Mouse (Mus musculus) neural tube, embryonic 14.5 days (tissue): Measurements from ENCODE around the gene Magix. TPM values are rescaled to one million over a fixed set of nuclear protein-coding genes. Genes with fewer than 3 reads are reported as not detected.

Source experiments
- ATAC-seq: fragments of 200-750 bp; cut with Nextera tagmentation; 2 replicates; pipeline ENCODE4 v1.8.0; 2017; ENCODE audit warnings: low read depth, mild to moderate bottlenecking, moderate TSS enrichment, moderate library complexity
- H3K27ac ChIP-seq: fragments of 300-500 bp; sonication (generic); 2 replicates; pipeline ENCODE4 v1.5.1; 2014; ENCODE audit warnings: low read depth, mild to moderate bottlenecking, control low read depth, low read length, moderate library complexity, mixed read lengths
- H3K27me3 ChIP-seq: fragments of 300-500 bp; sonication (generic); 2 replicates; pipeline ENCODE4 v1.6.1; 2014; ENCODE audit warnings: low read length; ENCODE audit not compliant: control insufficient read depth, insufficient read depth
- H3K36me3 ChIP-seq: fragments of 300-500 bp; sonication (generic); 2 replicates; pipeline ENCODE4 v1.6.1; 2014; ENCODE audit warnings: low read length, mixed read lengths; ENCODE audit not compliant: control insufficient read depth, insufficient read depth
- H3K4me1 ChIP-seq: fragments of 300-500 bp; sonication (generic); 2 replicates; pipeline ENCODE4 v1.6.1; 2014; ENCODE audit warnings: low read length; ENCODE audit not compliant: control insufficient read depth, insufficient read depth
- H3K4me2 ChIP-seq: fragments of 300-500 bp; sonication (generic); 2 replicates; pipeline ENCODE4 v1.6.1; 2014; ENCODE audit warnings: mild to moderate bottlenecking, low read depth, low read length, control low read depth
- H3K4me3 ChIP-seq: fragments of 300-500 bp; sonication (generic); 2 replicates; pipeline ENCODE4 v1.5.1; 2014; ENCODE audit warnings: low read depth, low read length, control low read depth, mixed read lengths
- H3K9ac ChIP-seq: fragments of 300-500 bp; sonication (generic); replicated peaks from 2 replicates; pipeline ENCODE4 v1.6.1; 2014; ENCODE audit warnings: low read depth, mild to moderate bottlenecking, control low read depth, low read length, mixed read lengths
- H3K9me3 ChIP-seq: fragments of 300-500 bp; sonication (generic); 2 replicates; pipeline ENCODE4 v1.6.1; 2016; ENCODE audit warnings: low read length; ENCODE audit not compliant: control insufficient read depth
- WGBS: fragments of 180-500 bp; shearing (Covaris S2); extraction: QIAGEN DNeasy Blood & Tissue Kit; methylation state at CpG from one replicate; pipeline ENCODE4 v1.1.7; 2014; 5-methylcytosine and 5-hydroxymethylcytosine counted together
- polyA plus RNA-seq: library from polyadenylated mRNA; unstranded; fragments of >200 nt; fragmentation: Nextera tagmentation; extraction: Ambion mirVana; gene quantifications from 2 replicates; pipeline ENCODE4 v1.2.1, GENCODE M21; 2014

Gene Magix
- polyA plus RNA-seq, 1 experiment from 2014 or later, result 0.20 TPM

GRCm38 (mm10) chrX:7679405-7680056 is 1.5 kb downstream of the Magix start:
- H3K4me2 ChIP-seq, result peak overlapping the region; percentile 32
- H3K36me3 ChIP-seq, result no peaks in the 10 kb centered on the region
- peak overlapping the region; percentile 7; the same call in 1 of the 2 replicates for H3K4me3 ChIP-seq
- WGBS, result 17% methylated on average over 27 of the region's 27 CpGs
- peak; percentile 94 for ATAC-seq
- H3K27ac ChIP-seq, result no peak overlapping the region
- H3K27me3 ChIP-seq, result no peaks in the 10 kb centered on the region
- no peaks in the 10 kb centered on the region for H3K4me1 ChIP-seq
- no peaks in the 10 kb centered on the region for H3K9me3 ChIP-seq
- no peak overlapping the region for H3K9ac ChIP-seq

- 47% methylated on average over 3 of the region's 3 CpGs for WGBS
- H3K36me3 ChIP-seq, result no peaks in the 10 kb centered on the region
- H3K4me3 ChIP-seq, result no peak overlapping the region
- no peak overlapping the region for H3K9ac ChIP-seq
- H3K27ac ChIP-seq, result no peak overlapping the region
- ATAC-seq, result no peak
- H3K9me3 ChIP-seq, result no peaks in the 10 kb centered on the region
- H3K4me1 ChIP-seq, result no peaks in the 10 kb centered on the region
- no peaks in the 10 kb centered on the region for H3K27me3 ChIP-seq
- no peak overlapping the region for H3K4me2 ChIP-seq
Observed at GRCm38 (mm10) chrX:7678986-7679385, 2.1 kb downstream of the Magix start.

GRCm38 (mm10) chrX:7675001-7675380 is 6.1 kb downstream of the Magix start:
- Histone ChIP-seq H3K27ac (no peak overlapping the region), H3K4me3 (peak overlapping the region; percentile 4; the same call in 1 of the 2 replicates), H3K9me3 (no peaks in the 10 kb centered on the region), H3K4me2 (peak overlapping the region; percentile 27; the same call in 1 of the 2 replicates), H3K4me1 (no peaks in the 10 kb centered on the region), H3K36me3 (no peaks in the 10 kb centered on the region), H3K27me3 (no peaks in the 10 kb centered on the region), H3K9ac (no peak overlapping the region)
- 36% methylated on average over 10 of the region's 10 CpGs for WGBS
- ATAC-seq, result no peak

- H3K9me3 ChIP-seq, result no peaks in the 10 kb centered on the region
- WGBS, result 40% methylated on average over 28 of the region's 28 CpGs
- H3K9ac ChIP-seq, result no peak overlapping the region
- H3K4me3 ChIP-seq, result peak overlapping the region; percentile 4; the same call in 1 of the 2 replicates
- no peaks in the 10 kb centered on the region for H3K36me3 ChIP-seq
- peak overlapping the region; percentile 27; the same call in 1 of the 2 replicates for H3K4me2 ChIP-seq
- no peaks in the 10 kb centered on the region for H3K27me3 ChIP-seq
- no peak overlapping the region for H3K27ac ChIP-seq
- peak; percentile 52; the same call in 1 of the 2 replicates for ATAC-seq
- H3K4me1 ChIP-seq, result no peaks in the 10 kb centered on the region
Observed at GRCm38 (mm10) chrX:7674284-7675000, 6.6 kb downstream of the Magix start.

GRCm38 (mm10) chrX:7673578-7674281 is 7.3 kb downstream of the Magix start:
- no peak for ATAC-seq
- H3K27ac ChIP-seq, result no peak overlapping the region
- no peaks in the 10 kb centered on the region for H3K4me1 ChIP-seq
- H3K9me3 ChIP-seq, result no peaks in the 10 kb centered on the region
- no peak overlapping the region for H3K9ac ChIP-seq
- no peak overlapping the region for H3K4me2 ChIP-seq
- H3K36me3 ChIP-seq, result no peaks in the 10 kb centered on the region
- H3K4me3 ChIP-seq, result no peak overlapping the region
- H3K27me3 ChIP-seq, result no peaks in the 10 kb centered on the region
- 32% methylated on average over 12 of the region's 12 CpGs for WGBS

- no peaks in the 10 kb centered on the region for H3K36me3 ChIP-seq
- H3K9me3 ChIP-seq, result no peaks in the 10 kb centered on the region
- ATAC-seq, result no peak
- H3K4me2 ChIP-seq, result no peak overlapping the region
- 52% methylated on average over 6 of the region's 6 CpGs for WGBS
- no peak overlapping the region for H3K4me3 ChIP-seq
- no peaks in the 10 kb centered on the region for H3K27me3 ChIP-seq
- H3K27ac ChIP-seq, result no peak overlapping the region
- no peaks in the 10 kb centered on the region for H3K4me1 ChIP-seq
- H3K9ac ChIP-seq, result no peak overlapping the region
Observed at GRCm38 (mm10) chrX:7672739-7673138, 8.3 kb downstream of the Magix start.

GRCm38 (mm10) chrX:7670921-7671623 is 10.0 kb downstream of the Magix start, which contains the start of gene Plp2:
Gene Plp2 (minus strand): TSS chrX:7671390.
- Histone ChIP-seq H3K27ac (no peak within 1 kb of the TSS), H3K27me3 (no peaks in the 10 kb centered on the region), H3K4me2 (peak within 1 kb of the TSS; percentile 40), H3K4me3 (peak within 1 kb of the TSS; percentile 25), H3K9me3 (no peaks in the 10 kb centered on the region), H3K36me3 (no peaks in the 10 kb centered on the region), H3K9ac (no peak within 1 kb of the TSS), H3K4me1 (no peaks in the 10 kb centered on the region)
- ATAC-seq, result no peak; the same call in 1 of the 2 replicates
- 21% methylated on average over 34 of the region's 36 CpGs for WGBS

GRCm38 (mm10) chrX:7670390-7670881 is 10.6 kb downstream of the Magix start:
- Histone ChIP-seq H3K4me2 (peak overlapping the region; percentile 40), H3K9me3 (no peaks in the 10 kb centered on the region), H3K27me3 (no peaks in the 10 kb centered on the region), H3K4me1 (no peaks in the 10 kb centered on the region), H3K27ac (no peak overlapping the region), H3K36me3 (no peaks in the 10 kb centered on the region), H3K4me3 (peak overlapping the region; percentile 25; the same call in 1 of the 2 replicates), H3K9ac (no peak overlapping the region)
- peak; percentile 35 for ATAC-seq
- 20% methylated on average over 17 of the region's 19 CpGs for WGBS
